Mouse (Mus musculus) kidney, embryonic 16.5 days (tissue): Measurements from ENCODE around the gene Asic5. TPM values are rescaled to one million over a fixed set of nuclear protein-coding genes. Genes with fewer than 3 reads are reported as not detected.

Experiments used
- ATAC-seq: fragments of 200-750 bp; cut with Nextera tagmentation; 2 replicates; pipeline ENCODE4 v1.8.0; 2017; ENCODE audit warnings: moderate TSS enrichment; ENCODE audit not compliant: low FRiP score, low TSS enrichment
- H3K27ac ChIP-seq: fragments of 300-500 bp; sonication (generic); 2 replicates; pipeline ENCODE4 v1.5.1; 2014; ENCODE audit warnings: low read length
- H3K27me3 ChIP-seq: fragments of 300-500 bp; sonication (generic); 2 replicates; pipeline ENCODE4 v1.6.1; 2014; ENCODE audit warnings: low read length, control low read depth, mixed read lengths; ENCODE audit not compliant: insufficient read depth
- H3K36me3 ChIP-seq: fragments of 300-500 bp; sonication (generic); 2 replicates; pipeline ENCODE4 v1.6.1; 2014; ENCODE audit warnings: low read length, control low read depth, mixed read lengths; ENCODE audit not compliant: insufficient read depth
- H3K4me1 ChIP-seq: fragments of 300-500 bp; sonication (generic); 2 replicates; pipeline ENCODE4 v1.6.1; 2014; ENCODE audit warnings: low read length, control low read depth, mixed read lengths; ENCODE audit not compliant: insufficient read depth
- H3K4me2 ChIP-seq: fragments of 300-500 bp; sonication (generic); replicated peaks from 2 replicates; pipeline ENCODE4 v1.6.1; 2014; ENCODE audit warnings: low read depth, low read length
- H3K4me3 ChIP-seq: fragments of 300-500 bp; sonication (generic); 2 replicates; pipeline ENCODE4 v1.5.1; 2014; ENCODE audit warnings: mild to moderate bottlenecking, low read length
- H3K9ac ChIP-seq: fragments of 300-500 bp; sonication (generic); replicated peaks from 2 replicates; pipeline ENCODE4 v1.6.1; 2014; ENCODE audit warnings: low read length
- H3K9me3 ChIP-seq: fragments of 300-500 bp; sonication (generic); 2 replicates; pipeline ENCODE4 v1.6.1; 2016; ENCODE audit warnings: low read length, control low read depth
- WGBS: fragments of 180-500 bp; shearing (Covaris S2); extraction: QIAGEN DNeasy Blood & Tissue Kit; methylation state at CpG from one replicate; pipeline ENCODE4 v1.1.7; 2014; 5-methylcytosine and 5-hydroxymethylcytosine counted together
- polyA plus RNA-seq: library from polyadenylated mRNA; unstranded; fragments of >200 nt; fragmentation: Nextera tagmentation; extraction: Ambion mirVana; gene quantifications from 2 replicates; pipeline ENCODE4 v1.2.1, GENCODE M21; 2015

Gene Asic5
- polyA plus RNA-seq, 1 experiment from 2014 or later, result 0.12 TPM

GRCm38 (mm10) chr3:81963768-81964167 lies 18.3 kb upstream of the Asic5 start:
- 74% methylated on average over 5 of the region's 5 CpGs for WGBS
- Histone ChIP-seq H3K9ac (no peak overlapping the region), H3K4me2 (no peak overlapping the region), H3K27ac (no peak overlapping the region), H3K9me3 (no peaks in the 10 kb centered on the region), H3K4me1 (no peaks in the 10 kb centered on the region), H3K4me3 (no peak overlapping the region), H3K36me3 (no peaks in the 10 kb centered on the region), H3K27me3 (no peaks in the 10 kb centered on the region)
- ATAC-seq, result no peak

GRCm38 (mm10) chr3:81964596-81964995 lies 17.5 kb upstream of the Asic5 start:
- ATAC-seq, result no peak
- Histone ChIP-seq H3K36me3 (no peaks in the 10 kb centered on the region), H3K9ac (no peak overlapping the region), H3K9me3 (no peaks in the 10 kb centered on the region), H3K4me2 (no peak overlapping the region), H3K27ac (no peak overlapping the region), H3K4me1 (no peaks in the 10 kb centered on the region), H3K4me3 (no peak overlapping the region), H3K27me3 (no peaks in the 10 kb centered on the region)
- WGBS, result 70% methylated on average over 3 of the region's 3 CpGs

GRCm38 (mm10) chr3:81975607-81976006 lies 6.5 kb upstream of the Asic5 start:
- H3K27me3 ChIP-seq, result no peaks in the 10 kb centered on the region
- WGBS, result 71% methylated on average over 4 of the region's 4 CpGs
- H3K9ac ChIP-seq, result no peak overlapping the region
- no peaks in the 10 kb centered on the region for H3K9me3 ChIP-seq
- H3K4me2 ChIP-seq, result no peak overlapping the region
- no peak overlapping the region for H3K27ac ChIP-seq
- ATAC-seq, result no peak
- H3K4me1 ChIP-seq, result no peaks in the 10 kb centered on the region
- H3K4me3 ChIP-seq, result no peak overlapping the region
- H3K36me3 ChIP-seq, result no peaks in the 10 kb centered on the region

GRCm38 (mm10) chr3:81976102-81976501 lies 6.0 kb upstream of the Asic5 start, which contains the start of gene Tdo2:
Gene Tdo2 (minus strand): TSS chr3:81976202.
- no peaks in the 10 kb centered on the region for H3K27me3 ChIP-seq
- no peaks in the 10 kb centered on the region for H3K9me3 ChIP-seq
- no peak within 1 kb of the TSS for H3K27ac ChIP-seq
- H3K4me1 ChIP-seq, result no peaks in the 10 kb centered on the region
- no peak for ATAC-seq
- no peaks in the 10 kb centered on the region for H3K36me3 ChIP-seq
- H3K9ac ChIP-seq, result no peak within 1 kb of the TSS
- H3K4me2 ChIP-seq, result no peak within 1 kb of the TSS
- no peak within 1 kb of the TSS for H3K4me3 ChIP-seq

GRCm38 (mm10) chr3:81981576-81981975 lies 514 bp upstream of the Asic5 start:
- Histone ChIP-seq H3K4me1 (no peaks in the 10 kb centered on the region), H3K36me3 (no peaks in the 10 kb centered on the region), H3K27me3 (no peaks in the 10 kb centered on the region), H3K9ac (no peak overlapping the region), H3K27ac (no peak overlapping the region), H3K9me3 (no peaks in the 10 kb centered on the region), H3K4me2 (no peak overlapping the region), H3K4me3 (no peak overlapping the region)
- ATAC-seq, result no peak
- 60% methylated on average over 5 of the region's 5 CpGs for WGBS

GRCm38 (mm10) chr3:81983120-81983895 lies 1.2 kb downstream of the Asic5 start:
- ATAC-seq, result no peak
- Histone ChIP-seq H3K4me2 (no peak overlapping the region), H3K4me3 (no peak overlapping the region), H3K4me1 (no peaks in the 10 kb centered on the region), H3K9ac (no peak overlapping the region), H3K27ac (no peak overlapping the region), H3K27me3 (no peaks in the 10 kb centered on the region), H3K36me3 (no peaks in the 10 kb centered on the region), H3K9me3 (no peaks in the 10 kb centered on the region)
- WGBS, result 84% methylated on average over 8 of the region's 8 CpGs

- no peak overlapping the region for H3K27ac ChIP-seq
- no peak for ATAC-seq
- WGBS, result 79% methylated on average over 1 of the region's 1 CpGs
- H3K9ac ChIP-seq, result no peak overlapping the region
- H3K4me2 ChIP-seq, result no peak overlapping the region
- H3K27me3 ChIP-seq, result no peaks in the 10 kb centered on the region
- no peaks in the 10 kb centered on the region for H3K4me1 ChIP-seq
- H3K9me3 ChIP-seq, result no peaks in the 10 kb centered on the region
- H3K36me3 ChIP-seq, result no peaks in the 10 kb centered on the region
- no peak overlapping the region for H3K4me3 ChIP-seq
Observed at GRCm38 (mm10) chr3:81985100-81985499, 3.0 kb downstream of the Asic5 start.

GRCm38 (mm10) chr3:81986103-81986502 lies 4.0 kb downstream of the Asic5 start:
- Histone ChIP-seq H3K27me3 (no peaks in the 10 kb centered on the region), H3K36me3 (no peaks in the 10 kb centered on the region), H3K4me3 (no peak overlapping the region), H3K4me1 (no peaks in the 10 kb centered on the region), H3K4me2 (no peak overlapping the region), H3K9me3 (no peaks in the 10 kb centered on the region), H3K9ac (no peak overlapping the region), H3K27ac (no peak overlapping the region)
- no peak for ATAC-seq
- WGBS, result 93% methylated on average over 2 of the region's 2 CpGs

GRCm38 (mm10) chr3:81987628-81988027 lies 5.5 kb downstream of the Asic5 start:
- Histone ChIP-seq H3K4me2 (no peak overlapping the region), H3K36me3 (no peaks in the 10 kb centered on the region)
- 91% methylated on average over 3 of the region's 3 CpGs for WGBS

GRCm38 (mm10) chr3:81989692-81990141 lies 7.6 kb downstream of the Asic5 start:
- Histone ChIP-seq H3K27ac (no peak overlapping the region), H3K36me3 (no peaks in the 10 kb centered on the region), H3K27me3 (no peaks in the 10 kb centered on the region), H3K9me3 (no peaks in the 10 kb centered on the region), H3K4me2 (no peak overlapping the region), H3K4me1 (no peaks in the 10 kb centered on the region), H3K4me3 (no peak overlapping the region), H3K9ac (no peak overlapping the region)
- 41% methylated on average over 2 of the region's 2 CpGs for WGBS
- ATAC-seq, result no peak

More at GRCm38 (mm10) chr3:81987628-81988027, 5.5 kb downstream of the Asic5 start:
- Histone ChIP-seq H3K9me3 (no peaks in the 10 kb centered on the region), H3K27ac (no peak overlapping the region), H3K27me3 (no peaks in the 10 kb centered on the region), H3K4me1 (no peaks in the 10 kb centered on the region), H3K9ac (no peak overlapping the region), H3K4me3 (no peak overlapping the region)
- ATAC-seq, result no peak
